Mouse (Mus musculus): Measurements from ENCODE around the gene Gcgr. TPM values are rescaled to one million over a fixed set of nuclear protein-coding genes. Genes with fewer than 3 reads are reported as not detected.

Gene Gcgr
- 0.05 TPM in 1 of 2 replicates, not detected in the other for polyA plus RNA-seq (2021; fragmentation: Nextera tagmentation)
- long read RNA-seq, experiment 1 = 0 reads
- long read RNA-seq, experiment 2, partial matches to known transcripts = 1 of 1 reads
- long read RNA-seq, experiment 2, other reads (novel, unspliced or antisense) = 0 of 1 reads

GRCm38 (mm10) chr11:120530085-120530964 lies at the start of gene Gcgr:
TSS of gene Gcgr (plus strand) at chr11:120530699.

DNA sequence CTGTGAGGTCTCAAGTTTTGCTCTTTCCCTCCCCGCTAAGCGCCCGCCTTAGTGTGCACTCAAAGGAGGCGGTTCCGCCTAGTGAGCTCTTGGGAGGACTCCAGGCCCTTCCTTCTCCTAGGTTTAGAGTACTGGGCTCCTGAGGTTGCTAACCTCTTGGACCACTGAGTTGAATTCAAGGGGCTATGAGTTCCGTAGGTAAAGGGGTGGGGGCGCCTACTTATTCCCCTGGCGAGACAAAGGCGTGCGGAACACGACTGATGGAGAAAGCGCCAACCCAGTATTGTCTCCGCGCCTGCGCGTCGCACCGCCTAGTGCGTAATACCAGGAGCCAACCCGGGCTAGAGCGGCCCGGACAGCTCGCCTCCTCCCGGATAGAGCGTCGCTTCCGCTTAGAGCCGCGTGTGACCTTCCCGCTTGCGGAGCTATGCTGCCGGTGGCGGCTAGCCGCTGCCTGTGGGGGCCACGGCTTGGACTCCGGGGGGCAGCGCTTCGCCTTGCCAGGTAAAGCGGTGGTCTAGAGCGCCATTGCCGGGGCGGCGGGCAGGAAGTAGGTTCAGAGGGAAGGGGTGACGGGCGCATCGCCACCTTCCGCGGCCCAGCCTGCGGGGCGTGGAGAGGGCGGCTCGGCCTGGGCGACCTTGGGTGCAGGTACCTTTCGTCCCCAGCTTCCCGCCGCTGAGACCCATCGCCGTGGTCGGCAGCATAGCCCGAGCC lies 46.1 kb upstream of the Gcgr start, which contains the start of gene Mrpl12:
Gene Mrpl12 (plus strand): TSS at position 349 of the 717 bp plus-strand sequence.

GRCm38 (mm10) chr11:120491317-120492023 lies 39.0 kb upstream of the Gcgr start, which contains the start of gene Slc25a10:
TSS of gene Slc25a10 (plus strand) at chr11:120491840.

GRCm38 (mm10) chr11:120549168-120549945 lies 18.9 kb downstream of the Gcgr start, which contains the start of gene Mcrip1:
TSS of gene Mcrip1 (minus strand) at chr11:120549727.

DNA sequence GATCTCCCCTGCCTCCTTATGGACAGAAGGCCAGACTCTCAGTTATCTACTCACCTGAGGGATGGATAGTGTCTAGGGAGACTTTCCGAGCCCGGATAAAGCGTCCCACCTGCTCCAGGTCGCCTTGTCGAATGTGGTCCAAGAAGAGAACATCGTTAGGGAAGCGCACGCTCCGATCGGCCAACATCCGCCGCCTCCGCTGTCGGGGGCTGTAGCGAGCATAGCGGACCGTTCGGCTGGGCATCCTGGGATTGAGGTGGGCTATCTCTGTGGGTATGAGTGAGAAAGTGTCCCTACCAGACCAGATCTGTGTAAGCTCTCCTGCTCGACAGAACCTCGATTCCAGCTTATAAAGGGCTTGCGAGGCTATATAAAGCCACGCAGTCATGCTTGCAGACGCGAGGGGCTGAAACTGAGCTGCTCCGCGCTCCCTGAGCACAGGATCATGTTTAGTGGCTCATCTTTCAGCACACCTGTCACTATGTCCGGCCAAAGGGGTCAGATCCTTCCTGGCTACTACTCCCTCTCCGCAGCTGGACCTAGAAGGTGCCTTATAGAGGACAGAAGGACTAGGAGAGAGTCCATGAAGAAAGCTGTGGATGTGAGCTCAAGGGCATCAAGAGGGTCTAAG lies 20.4 kb downstream of the Gcgr start, which contains the start of gene Ppp1r27:
Gene Ppp1r27 (minus strand): TSS at position 323 of the 631 bp plus-strand sequence.

DNA sequence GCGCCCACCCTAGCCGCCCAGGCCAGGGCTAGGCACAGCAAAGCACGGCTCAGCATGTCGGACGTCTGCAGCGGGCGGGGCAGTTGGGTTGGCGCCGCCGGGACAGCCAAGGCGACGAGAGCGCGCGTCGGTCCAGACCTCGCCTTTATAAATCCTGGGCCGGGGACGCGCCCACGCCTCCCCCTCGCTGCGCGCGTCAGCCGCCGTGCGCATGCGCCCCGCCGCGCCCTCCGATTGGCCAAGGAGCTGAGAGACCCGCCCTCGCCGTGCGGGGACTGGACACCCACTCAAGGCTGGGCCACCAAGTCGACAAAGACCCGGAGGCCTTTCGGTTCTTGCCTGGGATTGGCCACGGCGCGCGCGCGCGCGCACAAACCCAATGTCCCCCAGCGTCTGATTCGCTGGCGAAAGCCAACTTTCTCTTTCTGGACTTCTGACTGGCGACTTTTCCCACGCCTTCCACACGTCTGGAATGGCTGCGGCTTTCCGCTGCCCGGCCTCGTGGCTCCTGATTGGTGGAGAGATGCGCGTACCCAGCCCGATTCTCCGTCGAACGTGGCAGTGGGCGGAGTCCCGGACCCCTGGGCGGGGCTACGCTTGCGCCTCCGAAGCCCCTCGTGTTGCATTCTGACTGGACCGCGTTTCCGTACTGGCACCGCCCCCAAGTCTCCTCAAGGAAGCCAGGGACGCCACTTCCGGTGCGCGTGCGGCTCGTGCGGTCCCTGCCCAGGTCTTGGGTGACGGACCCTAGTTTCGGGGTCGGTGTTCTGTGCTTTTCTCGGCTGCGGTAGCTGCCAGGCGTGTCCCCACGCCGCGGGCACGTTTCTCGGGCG lies 42.5 kb downstream of the Gcgr start, which contains the start of gene P4hb:
Gene P4hb (minus strand): TSS at position 502 of the 833 bp plus-strand sequence.

GRCm38 (mm10) chr11:120581490-120582267 lies 51.2 kb downstream of the Gcgr start, which contains the start of gene Arhgdia:
TSS of gene Arhgdia (minus strand) at chr11:120581624.

Other genes with a start within 250 kb of the Gcgr start
- gene Actg1, start 182.2 kb upstream of the Gcgr start, polyA plus RNA-seq (2021; fragmentation: Nextera tagmentation) = 2,011 and 2,306 TPM in 2 replicates
- 0.72 and 1.2 TPM in 2 replicates for gene Fscn2, start 169.2 kb upstream of the Gcgr start, polyA plus RNA-seq (2021; fragmentation: Nextera tagmentation)
- 6.8 and 7.3 TPM in 2 replicates for gene Faap100, start 151.9 kb upstream of the Gcgr start, polyA plus RNA-seq (2021; fragmentation: Nextera tagmentation)
- 4.6 and 5.8 TPM in 2 replicates for gene Nploc4, start 93.0 kb upstream of the Gcgr start, polyA plus RNA-seq (2021; fragmentation: Nextera tagmentation)
- gene Tspan10, start 88.1 kb upstream of the Gcgr start, polyA plus RNA-seq (2021; fragmentation: Nextera tagmentation) = not detected in 2 replicates
- gene Pde6g, start 77.2 kb upstream of the Gcgr start, polyA plus RNA-seq (2021; fragmentation: Nextera tagmentation) = 0.31 and 0.44 TPM in 2 replicates
- 33.4 and 35.5 TPM in 2 replicates for gene Oxld1, start 72.6 kb upstream of the Gcgr start, polyA plus RNA-seq (2021; fragmentation: Nextera tagmentation)
- gene Ccdc137, start 72.6 kb upstream of the Gcgr start, polyA plus RNA-seq (2021; fragmentation: Nextera tagmentation) = 26.0 and 30.0 TPM in 2 replicates
- gene Arl16, start 63.1 kb upstream of the Gcgr start, polyA plus RNA-seq (2021; fragmentation: Nextera tagmentation) = 72.4 and 90.6 TPM in 2 replicates
- gene Mrpl12, start 46.1 kb upstream of the Gcgr start, polyA plus RNA-seq (2021; fragmentation: Nextera tagmentation) = 113 and 125 TPM in 2 replicates
- 13.9 and 14.7 TPM in 2 replicates for gene Slc25a10, start 38.9 kb upstream of the Gcgr start, polyA plus RNA-seq (2021; fragmentation: Nextera tagmentation)
- 231 and 232 TPM in 2 replicates for gene Mcrip1, start 19.0 kb downstream of the Gcgr start, polyA plus RNA-seq (2021; fragmentation: Nextera tagmentation)
- gene Ppp1r27, start 20.4 kb downstream of the Gcgr start, polyA plus RNA-seq (2021; fragmentation: Nextera tagmentation) = not detected in 2 replicates
- gene P4hb, start 42.6 kb downstream of the Gcgr start, polyA plus RNA-seq (2021; fragmentation: Nextera tagmentation) = 99.2 and 113 TPM in 2 replicates
- gene Arhgdia, start 50.9 kb downstream of the Gcgr start, polyA plus RNA-seq (2021; fragmentation: Nextera tagmentation) = 186 and 291 TPM in 2 replicates
- gene Alyref, start 67.7 kb downstream of the Gcgr start, polyA plus RNA-seq (2021; fragmentation: Nextera tagmentation) = 7.2 and 21.6 TPM in 2 replicates
- gene Anapc11, start 67.7 kb downstream of the Gcgr start, polyA plus RNA-seq (2021; fragmentation: Nextera tagmentation) = 76.6 and 229 TPM in 2 replicates
- 0.61 and 0.85 TPM in 2 replicates for gene Npb, start 77.8 kb downstream of the Gcgr start, polyA plus RNA-seq (2021; fragmentation: Nextera tagmentation)
- gene Pcyt2, start 87.2 kb downstream of the Gcgr start, polyA plus RNA-seq (2021; fragmentation: Nextera tagmentation) = 109 and 110 TPM in 2 replicates
- gene Sirt7, start 94.5 kb downstream of the Gcgr start, polyA plus RNA-seq (2021; fragmentation: Nextera tagmentation) = 21.5 and 24.4 TPM in 2 replicates
- gene Mafg, start 102.9 kb downstream of the Gcgr start, polyA plus RNA-seq (2021; fragmentation: Nextera tagmentation) = 14.1 and 24.2 TPM in 2 replicates
- 4.4 and 5.1 TPM in 2 replicates for gene Pycr1, start 113.1 kb downstream of the Gcgr start, polyA plus RNA-seq (2021; fragmentation: Nextera tagmentation)
- gene Myadml2, start 117.5 kb downstream of the Gcgr start, polyA plus RNA-seq (2021; fragmentation: Nextera tagmentation) = 7.4 and 9.6 TPM in 2 replicates
- gene Notum, start 130.5 kb downstream of the Gcgr start, polyA plus RNA-seq (2021; fragmentation: Nextera tagmentation) = 0.55 and 3.6 TPM in 2 replicates
- gene Aspscr1, start 142.3 kb downstream of the Gcgr start, polyA plus RNA-seq (2021; fragmentation: Nextera tagmentation) = 48.4 and 50.7 TPM in 2 replicates
- gene Cenpx, start 183.0 kb downstream of the Gcgr start, polyA plus RNA-seq (2021; fragmentation: Nextera tagmentation) = 82.4 and 87.0 TPM in 2 replicates
- gene Lrrc45, start 183.2 kb downstream of the Gcgr start, polyA plus RNA-seq (2021; fragmentation: Nextera tagmentation) = 6.3 and 8.2 TPM in 2 replicates
- 38.2 and 40.8 TPM in 2 replicates for gene Rac3, start 190.8 kb downstream of the Gcgr start, polyA plus RNA-seq (2021; fragmentation: Nextera tagmentation)
- 20.5 and 25.7 TPM in 2 replicates for gene Dcxr, start 196.6 kb downstream of the Gcgr start, polyA plus RNA-seq (2021; fragmentation: Nextera tagmentation)
- 2.0 and 2.1 TPM in 2 replicates for gene Cbr2, start 201.4 kb downstream of the Gcgr start, polyA plus RNA-seq (2021; fragmentation: Nextera tagmentation)
- gene Hmga1b, start 232.1 kb downstream of the Gcgr start, polyA plus RNA-seq (2021; fragmentation: Nextera tagmentation) = 0.18 and 1.9 TPM in 2 replicates